Mouse (Mus musculus) limb, embryonic 14.5 days (tissue): ENCODE data around the gene Tmem184c. TPM values are rescaled to one million over a fixed set of nuclear protein-coding genes. Genes with fewer than 3 reads are reported as not detected.
A peak's percentile ranks its signal among the peaks of the same experiment; 100 is the strongest.

ENCODE experiments used
- ATAC-seq: fragments of 200-750 bp; cut with Nextera tagmentation; 2 replicates; pipeline ENCODE4 v1.8.0; 2017; ENCODE audit warnings: low read depth, moderate number of reproducible peaks, moderate TSS enrichment; ENCODE audit not compliant: low FRiP score
- DNase-seq: peaks from one replicate; pipeline ENCODE4 v3.0.0-alpha.2; 2015; ENCODE audit warnings: low spot score
- H3K27ac ChIP-seq: fragments of 300-500 bp; sonication (generic); replicated peaks from 2 replicates; pipeline ENCODE4 v1.5.1; 2014; ENCODE audit warnings: low read depth, mild to moderate bottlenecking, low read length, moderate library complexity, mixed read lengths
- H3K27me3 ChIP-seq: fragments of 300-500 bp; sonication (generic); 2 replicates; pipeline ENCODE4 v1.6.1; 2014; ENCODE audit warnings: low read length, mixed read lengths; ENCODE audit not compliant: control insufficient read depth, insufficient read depth
- H3K36me3 ChIP-seq: fragments of 300-500 bp; sonication (generic); 2 replicates; pipeline ENCODE4 v1.6.1; 2014; ENCODE audit warnings: mild to moderate bottlenecking, low read length, moderate library complexity, mixed read lengths; ENCODE audit not compliant: control insufficient read depth, insufficient read depth
- H3K4me1 ChIP-seq: fragments of 300-500 bp; sonication (generic); 2 replicates; pipeline ENCODE4 v1.6.1; 2014; ENCODE audit warnings: antibody characterized with exemption, low read length, mixed read lengths; ENCODE audit not compliant: control insufficient read depth, insufficient read depth
- H3K4me2 ChIP-seq: fragments of 300-500 bp; sonication (generic); replicated peaks from 2 replicates; pipeline ENCODE4 v1.6.1; 2014; ENCODE audit warnings: low read depth, mild to moderate bottlenecking, low read length, moderate library complexity; ENCODE audit not compliant: severe bottlenecking
- H3K4me3 ChIP-seq: fragments of 300-500 bp; sonication (generic); replicated peaks from 2 replicates; pipeline ENCODE4 v1.5.1; 2014; ENCODE audit warnings: low read length
- H3K9ac ChIP-seq: fragments of 300-500 bp; sonication (generic); 2 replicates; pipeline ENCODE4 v1.6.1; 2014; ENCODE audit warnings: mild to moderate bottlenecking, low read depth, low read length, moderate library complexity; ENCODE audit not compliant: severe bottlenecking
- H3K9me3 ChIP-seq: fragments of 300-500 bp; sonication (generic); 2 replicates; pipeline ENCODE4 v1.6.1; 2016; ENCODE audit warnings: low read length; ENCODE audit not compliant: control insufficient read depth
- POLR2A ChIP-seq: fragments of 200-500 bp; IDR thresholded peaks from 2 replicates; pipeline ENCODE4 v1.8.0; 2012; ENCODE audit warnings: inconsistent platforms, mild to moderate bottlenecking, moderate library complexity, borderline replicate concordance; ENCODE audit not compliant: insufficient read depth, insufficient read length; ENCODE audit errors: extremely low read depth
- WGBS: fragments of 180-500 bp; shearing (Covaris S2); extraction: QIAGEN DNeasy Blood & Tissue Kit; methylation state at CpG from one replicate; pipeline ENCODE4 v1.1.7; 2014; 5-methylcytosine and 5-hydroxymethylcytosine counted together
- polyA plus RNA-seq, 2 experiments: library from polyadenylated mRNA; depleted of rRNA in 1 of 2; stranded (reverse) in 1 of 2; unstranded in 1 of 2; fragments of >200 nt; fragmentation: Nextera tagmentation in 1 of 2; extraction: Ambion mirVana in 1 of 2; gene quantifications; 2 replicates each; pipeline versions ENCODE4 v1.2.1 to v1.2.3; 2012 to 2014

Tmem184c gene
- polyA plus RNA-seq (2012; rRNA removed) (26.5 and 27.6 TPM in 2 replicates), polyA plus RNA-seq (2014; fragmentation: Nextera tagmentation; extraction: Ambion mirVana) (32.4 and 37.2 TPM in 2 replicates)

DNA sequence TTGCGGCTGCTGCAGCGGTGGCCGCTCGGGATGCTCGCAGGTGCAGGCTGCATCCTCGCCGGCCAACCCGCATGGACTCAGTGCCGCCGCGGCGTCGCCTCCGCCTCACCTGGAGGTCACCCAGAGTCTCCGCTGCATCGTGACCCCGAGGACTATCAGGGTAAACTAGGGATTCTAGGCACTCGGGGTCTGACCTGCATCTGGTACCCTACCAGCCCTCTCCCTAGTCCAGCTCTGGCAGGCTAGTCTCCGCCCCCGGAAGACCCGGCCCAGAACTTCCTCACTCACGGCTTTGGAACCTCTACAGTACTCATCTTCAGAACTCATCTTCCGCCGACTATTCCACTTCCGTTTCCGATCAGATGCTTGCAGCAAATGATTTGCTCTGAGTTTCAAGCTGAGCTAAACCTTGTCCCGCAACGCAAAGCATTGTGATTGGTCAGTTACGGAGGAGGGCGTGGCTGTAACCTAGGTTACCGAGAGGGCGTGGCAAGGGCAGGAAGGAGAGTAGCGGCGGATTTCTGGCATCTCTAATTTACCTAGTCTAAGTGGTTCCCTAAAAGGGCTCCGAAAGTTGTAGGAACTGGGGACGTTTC, at the start of gene Tmem184c:
Gene Tmem184c (minus strand): TSS at position 325 of the 596 bp plus-strand sequence.
- Histone ChIP-seq H3K4me1 (peaks cover 8% of the 10 kb centered on the region), H3K27me3 (no peaks in the 10 kb centered on the region), H3K9me3 (no peaks in the 10 kb centered on the region), H3K4me2 (peak within 1 kb of the TSS; percentile 58), H3K27ac (no peak within 1 kb of the TSS), H3K4me3 (peak within 1 kb of the TSS; percentile 68), H3K36me3 (peaks cover 9% of the 10 kb centered on the region), H3K9ac (peak within 1 kb of the TSS; percentile 50)
- ATAC-seq (peak; percentile 97), DNase-seq (peak; percentile 96)
- 0 out of 2 replicates have a peak, but pooled peaks have one; percentile 11 for TF ChIP-seq POLR2A
- WGBS, result under 1% methylated on average over 36 of the region's 36 CpGs

DNA sequence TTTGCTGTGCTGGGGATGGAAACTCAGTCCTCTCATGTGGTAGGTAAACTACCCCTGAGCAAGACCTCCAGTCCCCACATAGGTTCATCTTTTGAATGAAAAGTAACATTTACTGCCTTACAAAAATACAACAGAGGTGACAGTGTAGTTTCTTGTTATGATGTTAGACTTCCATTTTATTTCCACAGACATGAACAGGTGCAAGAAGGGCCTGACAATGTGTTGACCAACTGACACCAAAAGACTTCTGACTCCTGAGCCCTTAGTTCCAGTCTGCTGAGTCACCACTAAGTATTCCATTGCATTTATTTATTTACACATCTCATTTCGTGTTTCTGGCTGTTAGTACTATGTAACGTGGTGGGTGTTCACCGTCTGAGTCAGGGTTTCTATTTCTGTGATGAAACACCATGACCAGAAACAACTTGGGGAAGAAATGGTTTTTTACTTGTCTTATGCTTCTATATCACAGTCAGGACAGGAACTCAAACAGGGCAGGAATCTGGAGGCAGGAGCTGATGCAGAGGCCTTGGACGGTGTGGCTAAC, 49.1 kb upstream of the Tmem184c start:
- H3K27me3 ChIP-seq, result no peaks in the 10 kb centered on the region
- no peak overlapping the region for H3K9ac ChIP-seq
- no peak for ATAC-seq
- no peak overlapping the region for H3K4me3 ChIP-seq
- no peak overlapping the region for H3K27ac ChIP-seq
- 84% methylated on average over 4 of the region's 4 CpGs for WGBS
- DNase-seq, result no peak
- H3K4me2 ChIP-seq, result no peak overlapping the region
- peaks cover 8% of the 10 kb centered on the region for H3K36me3 ChIP-seq
- TF ChIP-seq POLR2A, result no peak
- no peaks in the 10 kb centered on the region for H3K9me3 ChIP-seq
- no peaks in the 10 kb centered on the region for H3K4me1 ChIP-seq

DNA sequence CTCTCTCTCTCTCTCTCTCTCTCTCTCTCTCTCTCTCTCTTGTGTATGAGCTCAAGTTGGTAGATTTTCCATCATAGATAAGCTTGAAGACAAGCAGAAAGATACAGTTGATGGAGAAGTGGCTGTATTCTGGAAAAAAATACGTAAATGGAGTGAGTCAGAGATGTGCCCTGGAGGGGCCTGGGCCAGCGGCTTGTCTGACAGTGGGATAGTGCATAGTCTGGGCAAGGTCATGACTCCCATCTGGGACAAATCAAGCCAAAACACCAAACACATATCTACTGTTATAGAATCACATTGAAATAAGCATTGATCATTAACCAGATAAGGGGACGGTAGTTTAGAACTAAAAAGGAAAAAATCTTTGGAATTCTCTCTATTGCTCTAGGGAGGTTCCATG, 47.9 kb upstream of the Tmem184c start:
- Histone ChIP-seq H3K36me3 (no peaks in the 10 kb centered on the region), H3K4me3 (no peak overlapping the region), H3K27me3 (no peaks in the 10 kb centered on the region), H3K9me3 (no peaks in the 10 kb centered on the region), H3K27ac (no peak overlapping the region), H3K4me1 (no peaks in the 10 kb centered on the region), H3K4me2 (no peak overlapping the region), H3K9ac (no peak overlapping the region)
- no peak for ATAC-seq
- no peak for TF ChIP-seq POLR2A
- 56% methylated on average over 3 of the region's 3 CpGs for WGBS
- DNase-seq, result no peak

DNA sequence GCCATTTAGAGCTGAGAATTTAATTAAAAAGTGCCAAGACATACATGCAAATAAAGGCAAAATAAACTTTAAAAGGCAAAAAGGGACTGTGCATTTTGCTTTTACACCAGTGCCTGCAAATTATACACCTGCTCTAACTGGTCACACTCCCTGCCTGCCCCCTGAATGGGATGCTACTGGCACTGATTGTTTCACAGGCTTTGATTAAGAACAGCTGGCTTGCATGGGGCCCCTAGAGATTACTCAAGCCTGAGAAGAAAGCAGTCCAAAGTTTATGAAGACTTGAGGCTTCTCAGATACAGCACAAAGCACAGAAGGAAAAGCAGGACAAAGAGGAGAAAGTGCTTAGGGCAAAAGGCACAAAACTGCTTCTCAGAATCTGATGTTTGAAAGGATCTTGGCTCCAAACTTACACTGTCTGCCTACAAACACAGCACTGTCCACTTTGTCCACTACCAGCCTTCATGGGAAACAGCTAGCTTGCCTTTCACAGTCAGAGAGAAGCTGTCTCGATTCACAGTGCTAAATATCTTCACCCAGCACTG, 40.2 kb upstream of the Tmem184c start:
- Histone ChIP-seq H3K36me3 (no peaks in the 10 kb centered on the region), H3K27me3 (no peaks in the 10 kb centered on the region), H3K9me3 (no peaks in the 10 kb centered on the region), H3K4me2 (no peak overlapping the region), H3K9ac (no peak overlapping the region), H3K4me1 (no peaks in the 10 kb centered on the region), H3K27ac (no peak overlapping the region), H3K4me3 (no peak overlapping the region)
- DNase-seq (no peak), ATAC-seq (no peak)
- no peak for TF ChIP-seq POLR2A
- 56% methylated on average over 1 of the region's 1 CpGs for WGBS

DNA sequence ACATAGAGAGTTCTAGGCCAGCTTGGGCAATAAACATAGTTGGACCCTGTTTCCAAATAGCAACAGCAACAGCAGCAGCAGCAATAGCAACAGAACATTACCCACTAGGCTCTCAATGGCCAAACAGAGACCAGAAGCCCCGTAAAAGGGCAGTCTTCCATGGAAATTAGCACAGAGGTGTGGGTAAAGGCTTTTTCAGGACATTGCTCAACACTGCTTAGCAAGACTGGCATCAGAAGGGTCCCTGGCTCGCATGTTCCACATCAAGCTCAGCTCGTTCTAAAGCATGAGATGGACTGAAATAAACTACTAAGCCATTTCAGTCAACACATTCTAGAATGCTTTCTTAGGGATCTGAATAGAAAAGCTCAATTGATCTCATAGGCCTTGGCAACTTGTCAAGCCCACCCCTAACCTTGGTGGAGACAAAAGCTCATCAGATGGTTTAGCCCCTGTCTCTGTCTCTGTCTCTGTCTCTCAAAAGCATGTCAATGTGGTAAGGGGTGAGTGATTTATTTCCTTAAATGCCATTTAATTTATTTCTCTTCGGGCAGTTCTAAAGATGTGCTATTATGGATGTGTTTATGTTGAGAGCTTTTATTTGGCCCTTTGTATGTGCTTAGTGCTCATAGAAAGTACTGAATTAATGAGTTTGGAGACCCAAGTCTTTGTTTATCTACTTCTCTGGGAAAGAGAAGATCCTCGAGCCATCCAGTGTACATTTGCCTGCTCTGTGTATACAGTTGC, 29.8 kb upstream of the Tmem184c start:
- Histone ChIP-seq H3K36me3 (no peaks in the 10 kb centered on the region), H3K27ac (no peak overlapping the region), H3K4me3 (no peak overlapping the region), H3K9ac (no peak overlapping the region), H3K9me3 (no peaks in the 10 kb centered on the region), H3K27me3 (no peaks in the 10 kb centered on the region), H3K4me1 (no peaks in the 10 kb centered on the region), H3K4me2 (no peak overlapping the region)
- ATAC-seq (no peak), DNase-seq (no peak)
- 64% methylated on average over 5 of the region's 5 CpGs for WGBS
- TF ChIP-seq POLR2A, result no peak
